Mouse (Mus musculus): Measurements from ENCODE around the gene Cenpa. TPM values are rescaled to one million over a fixed set of nuclear protein-coding genes. Genes with fewer than 3 reads are reported as not detected.

The Cenpa gene
- polyA plus RNA-seq, 1 experiment from 2014 or later = 343 TPM

DNA sequence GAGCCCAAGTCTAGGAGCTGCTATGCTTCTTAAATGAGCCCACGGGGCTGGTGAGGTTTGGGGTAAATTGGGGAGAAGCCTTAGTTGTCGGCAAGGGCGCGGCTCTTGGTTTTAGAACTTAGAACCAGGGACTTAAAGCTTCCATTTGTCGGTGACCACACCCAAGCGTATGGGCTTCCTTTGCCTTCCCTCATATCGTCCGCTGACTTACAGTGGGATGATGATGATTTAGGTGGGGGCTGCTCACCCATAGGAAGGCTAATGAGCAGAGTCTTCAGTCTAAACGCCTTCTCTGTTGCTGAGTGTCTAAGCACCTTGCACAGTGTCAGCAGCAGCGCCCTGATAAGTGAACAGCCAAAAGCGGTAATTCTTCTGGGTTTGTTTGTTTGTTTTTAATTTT lies 47.1 kb downstream of the Cenpa start:
- WGBS = 18% methylated on average over 11 of the region's 11 CpGs
- Histone ChIP-seq H3K9ac (no peak overlapping the region; the same call in 1 of the 2 replicates), H3K4me2 (peak overlapping the region; percentile 83), H3K27ac (no peak overlapping the region), H3K4me1 (peaks cover 34% of the 10 kb centered on the region), H3K27me3 (peaks cover 65% of the 10 kb centered on the region), H3K4me3 (peak overlapping the region; percentile 47), H3K9me3 (no peaks in the 10 kb centered on the region), H3K36me3 (no peaks in the 10 kb centered on the region)
- no peak for ATAC-seq (ENCODE audit: borderline replicate concordance, extremely low read depth, low FRiP score, low TSS enrichment)

DNA sequence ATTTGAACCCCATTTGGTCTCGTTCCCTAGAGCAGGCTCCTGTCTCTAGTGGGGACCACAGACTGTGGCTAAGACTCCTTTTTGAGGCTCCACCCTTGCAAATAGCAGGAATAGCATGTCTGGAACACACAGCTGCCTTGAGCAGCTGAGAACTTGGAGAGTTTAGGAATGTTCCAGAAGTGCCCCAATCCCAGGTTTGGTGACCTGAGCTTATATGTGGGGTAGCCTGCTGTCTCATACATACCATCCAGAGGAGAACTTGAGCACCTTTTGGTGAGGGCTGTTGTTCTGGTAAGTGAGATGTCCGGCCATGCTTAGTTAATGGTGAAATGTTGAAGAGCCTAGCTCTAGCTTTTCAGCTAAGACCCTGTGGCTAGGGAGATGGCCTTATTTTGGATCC lies 49.7 kb downstream of the Cenpa start:
- no peak overlapping the region for H3K4me2 ChIP-seq
- peaks cover 48% of the 10 kb centered on the region for H3K27me3 ChIP-seq
- no peaks in the 10 kb centered on the region for H3K9me3 ChIP-seq
- peaks cover 27% of the 10 kb centered on the region for H3K4me1 ChIP-seq
- 82% methylated on average over 2 of the region's 2 CpGs for WGBS
- no peak overlapping the region for H3K27ac ChIP-seq
- ATAC-seq (ENCODE audit: borderline replicate concordance, extremely low read depth, low FRiP score, low TSS enrichment) = no peak
- H3K36me3 ChIP-seq = no peaks in the 10 kb centered on the region
- H3K9ac ChIP-seq = no peak overlapping the region
- no peak overlapping the region for H3K4me3 ChIP-seq

DNA sequence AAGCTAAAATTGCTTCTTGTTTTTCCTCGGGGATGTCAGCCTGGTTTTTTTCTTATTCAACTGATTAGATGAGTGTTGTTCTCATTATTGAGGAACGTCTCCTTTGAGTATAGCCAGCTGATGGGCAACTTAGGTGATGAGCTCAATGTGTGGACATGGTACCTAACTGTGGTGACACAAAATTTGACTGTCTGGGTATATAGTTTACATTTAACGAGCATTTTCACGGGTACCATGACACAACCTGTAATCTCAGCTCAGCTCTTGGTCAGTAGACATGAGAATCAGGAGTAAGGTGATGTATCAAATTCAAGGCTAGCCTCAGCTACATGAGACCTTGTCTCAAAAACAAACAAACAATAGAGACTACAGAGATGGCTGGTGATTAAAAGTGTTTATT lies 50.9 kb downstream of the Cenpa start:
- ATAC-seq (ENCODE audit: borderline replicate concordance, extremely low read depth, low FRiP score, low TSS enrichment) = no peak
- Histone ChIP-seq H3K4me1 (peaks cover 17% of the 10 kb centered on the region), H3K9ac (no peak overlapping the region), H3K4me3 (no peak overlapping the region), H3K36me3 (no peaks in the 10 kb centered on the region), H3K4me2 (no peak overlapping the region), H3K9me3 (no peaks in the 10 kb centered on the region), H3K27me3 (peaks cover 37% of the 10 kb centered on the region), H3K27ac (no peak overlapping the region)
- 80% methylated on average over 4 of the region's 4 CpGs for WGBS

DNA sequence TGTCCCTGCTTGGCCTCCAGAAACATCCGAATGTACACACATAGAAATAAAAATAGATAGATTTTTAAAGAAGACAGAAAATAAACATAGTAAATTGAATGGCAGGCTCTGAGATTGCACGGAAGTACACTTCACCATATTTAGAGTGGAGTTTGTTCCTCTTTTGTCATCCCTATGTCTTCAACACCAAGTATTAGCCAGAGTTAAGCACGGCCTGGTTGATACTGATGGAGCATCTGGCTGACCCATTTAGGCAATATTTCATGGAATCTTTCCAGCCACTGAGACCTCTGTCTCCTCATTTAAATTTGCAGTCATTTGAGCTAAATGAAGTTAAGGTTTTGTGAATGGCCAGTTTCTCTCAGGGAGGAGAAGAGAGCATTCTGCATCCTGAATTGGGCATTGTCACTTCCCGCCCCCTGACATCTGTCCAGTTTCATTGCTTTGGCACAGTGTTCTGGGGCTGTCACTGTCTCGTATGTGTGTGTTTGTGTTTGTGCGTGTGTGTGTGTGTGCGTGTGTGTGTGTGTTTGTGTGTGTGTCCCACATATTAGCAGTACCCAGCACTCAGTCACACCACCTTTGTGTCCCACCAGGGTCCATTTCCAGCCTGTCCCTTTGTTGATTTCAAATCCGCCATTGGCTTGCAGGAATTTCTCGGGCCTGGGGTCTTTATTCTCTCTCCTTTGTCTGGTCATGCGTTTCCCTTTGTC lies 51.6 kb downstream of the Cenpa start:
- WGBS = 55% methylated on average over 10 of the region's 10 CpGs

DNA sequence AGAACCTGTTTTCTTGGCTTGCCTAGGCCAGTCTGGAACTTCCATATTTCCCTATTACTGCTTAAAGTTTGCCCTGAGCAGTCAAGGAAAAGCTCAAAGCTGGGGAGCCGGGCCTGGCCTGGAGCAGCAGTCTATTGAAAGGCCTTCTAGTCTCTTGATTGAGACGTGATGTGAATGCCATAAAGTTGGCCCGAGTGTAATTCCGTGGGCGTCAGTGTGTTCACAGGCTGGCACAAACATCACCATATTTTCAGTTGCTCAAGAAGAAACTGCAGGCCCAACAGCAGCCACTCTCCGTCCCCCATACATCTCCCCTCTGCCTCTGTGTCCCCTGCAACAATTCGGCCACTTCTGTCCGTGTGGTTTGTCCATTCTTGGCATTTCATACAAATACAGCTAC lies 55.4 kb downstream of the Cenpa start:
- Histone ChIP-seq H3K4me3 (no peak overlapping the region), H3K27me3 (no peaks in the 10 kb centered on the region), H3K4me1 (peaks cover 4% of the 10 kb centered on the region; the same call in 1 of the 2 replicates), H3K27ac (no peak overlapping the region), H3K36me3 (no peaks in the 10 kb centered on the region), H3K9me3 (no peaks in the 10 kb centered on the region), H3K4me2 (no peak overlapping the region), H3K9ac (no peak overlapping the region)
- 89% methylated on average over 8 of the region's 8 CpGs for WGBS
- no peak for ATAC-seq (ENCODE audit: borderline replicate concordance, extremely low read depth, low FRiP score, low TSS enrichment)

More for the DNA sequence above, 51.6 kb downstream of the Cenpa start:
- no peak overlapping the region for H3K27ac ChIP-seq
- no peak overlapping the region for H3K4me3 ChIP-seq
- peaks cover 11% of the 10 kb centered on the region for H3K4me1 ChIP-seq
- no peaks in the 10 kb centered on the region for H3K36me3 ChIP-seq
- no peaks in the 10 kb centered on the region for H3K9me3 ChIP-seq
- no peak overlapping the region for H3K9ac ChIP-seq
- no peak overlapping the region for H3K4me2 ChIP-seq
- peaks cover 31% of the 10 kb centered on the region for H3K27me3 ChIP-seq
- ATAC-seq (ENCODE audit: borderline replicate concordance, extremely low read depth, low FRiP score, low TSS enrichment) = peak; percentile 74; the same call in 1 of the 2 replicates

Small RNAs within 50 kb of the gene (microRNA-seq; reads per million reads assigned to microRNA genes)
- not detected for gene Mir5625

Other genes with a start within 250 kb of the Cenpa start
- gene Otof, start 204.8 kb upstream of the Cenpa start, polyA plus RNA-seq (2015; fragmentation: Nextera tagmentation; extraction: Ambion mirVana) = 0.81 TPM in 2 replicates
- 2.0 and 2.7 TPM in 2 replicates for gene 1700001C02Rik, start 200.7 kb upstream of the Cenpa start, polyA plus RNA-seq (2015; fragmentation: Nextera tagmentation; extraction: Ambion mirVana)
- 0.26 TPM in 1 of 2 replicates, not detected in the other for gene Cib4, start 120.9 kb upstream of the Cenpa start, polyA plus RNA-seq (2015; fragmentation: Nextera tagmentation; extraction: Ambion mirVana)
- 21.5 and 23.1 TPM in 2 replicates for gene Kcnk3, start 78.6 kb upstream of the Cenpa start, polyA plus RNA-seq (2015; fragmentation: Nextera tagmentation; extraction: Ambion mirVana)
- gene Slc35f6, start 18.8 kb upstream of the Cenpa start, polyA plus RNA-seq (2015; fragmentation: Nextera tagmentation; extraction: Ambion mirVana) = 26.1 and 28.6 TPM in 2 replicates
- 4.8 and 5.3 TPM in 2 replicates for gene Dpysl5, start 44.8 kb downstream of the Cenpa start, polyA plus RNA-seq (2015; fragmentation: Nextera tagmentation; extraction: Ambion mirVana)
- 19.4 and 21.7 TPM in 2 replicates for gene Mapre3, start 147.9 kb downstream of the Cenpa start, polyA plus RNA-seq (2015; fragmentation: Nextera tagmentation; extraction: Ambion mirVana)
- gene Tmem214, start 201.2 kb downstream of the Cenpa start, polyA plus RNA-seq (2015; fragmentation: Nextera tagmentation; extraction: Ambion mirVana) = 78.4 and 79.8 TPM in 2 replicates
- gene Agbl5, start 221.9 kb downstream of the Cenpa start, polyA plus RNA-seq (2015; fragmentation: Nextera tagmentation; extraction: Ambion mirVana) = 20.4 and 21.0 TPM in 2 replicates
- 421 and 449 TPM in 2 replicates for gene Ost4, start 241.0 kb downstream of the Cenpa start, polyA plus RNA-seq (2015; fragmentation: Nextera tagmentation; extraction: Ambion mirVana)
- 228 and 233 TPM in 2 replicates for gene Emilin1, start 246.6 kb downstream of the Cenpa start, polyA plus RNA-seq (2015; fragmentation: Nextera tagmentation; extraction: Ambion mirVana)

All from lung, embryonic 15.5 days (tissue).